Mouse (Mus musculus): ENCODE results near the gene Ncor1. TPM values are rescaled to one million over a fixed set of nuclear protein-coding genes. Genes with fewer than 3 reads are reported as not detected.

Gene Ncor1
- 148 and 152 TPM in 2 replicates for polyA plus RNA-seq (2012; rRNA removed)

DNA sequence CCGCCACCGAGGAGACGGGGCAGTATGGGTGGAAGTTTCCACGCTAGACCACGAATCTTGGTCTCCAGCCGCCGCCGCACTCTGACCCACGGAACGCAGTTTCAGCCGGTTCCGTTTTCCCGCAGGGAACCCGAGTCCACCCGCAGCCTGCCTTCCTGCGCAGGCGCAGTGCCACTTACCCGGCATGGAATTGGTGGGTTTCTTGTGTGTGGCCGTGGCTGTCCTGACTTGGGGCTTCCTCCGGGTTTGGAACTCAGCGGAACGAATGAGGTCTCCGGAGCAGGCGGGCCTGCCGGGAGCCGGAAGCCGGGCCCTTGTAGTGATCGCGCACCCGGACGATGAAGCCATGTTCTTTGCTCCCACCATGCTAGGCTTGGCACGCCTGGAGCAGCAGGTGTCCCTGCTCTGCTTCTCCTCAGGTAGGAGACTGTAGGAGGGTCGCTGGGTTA is at the start of gene Ncor1, which contains the start of gene Pigl:
TSS of gene Ncor1 (minus strand) at position 266 of the 449 bp plus-strand sequence.
TSS of gene Pigl (plus strand) at position 185 of the 449 bp plus-strand sequence.

DNA sequence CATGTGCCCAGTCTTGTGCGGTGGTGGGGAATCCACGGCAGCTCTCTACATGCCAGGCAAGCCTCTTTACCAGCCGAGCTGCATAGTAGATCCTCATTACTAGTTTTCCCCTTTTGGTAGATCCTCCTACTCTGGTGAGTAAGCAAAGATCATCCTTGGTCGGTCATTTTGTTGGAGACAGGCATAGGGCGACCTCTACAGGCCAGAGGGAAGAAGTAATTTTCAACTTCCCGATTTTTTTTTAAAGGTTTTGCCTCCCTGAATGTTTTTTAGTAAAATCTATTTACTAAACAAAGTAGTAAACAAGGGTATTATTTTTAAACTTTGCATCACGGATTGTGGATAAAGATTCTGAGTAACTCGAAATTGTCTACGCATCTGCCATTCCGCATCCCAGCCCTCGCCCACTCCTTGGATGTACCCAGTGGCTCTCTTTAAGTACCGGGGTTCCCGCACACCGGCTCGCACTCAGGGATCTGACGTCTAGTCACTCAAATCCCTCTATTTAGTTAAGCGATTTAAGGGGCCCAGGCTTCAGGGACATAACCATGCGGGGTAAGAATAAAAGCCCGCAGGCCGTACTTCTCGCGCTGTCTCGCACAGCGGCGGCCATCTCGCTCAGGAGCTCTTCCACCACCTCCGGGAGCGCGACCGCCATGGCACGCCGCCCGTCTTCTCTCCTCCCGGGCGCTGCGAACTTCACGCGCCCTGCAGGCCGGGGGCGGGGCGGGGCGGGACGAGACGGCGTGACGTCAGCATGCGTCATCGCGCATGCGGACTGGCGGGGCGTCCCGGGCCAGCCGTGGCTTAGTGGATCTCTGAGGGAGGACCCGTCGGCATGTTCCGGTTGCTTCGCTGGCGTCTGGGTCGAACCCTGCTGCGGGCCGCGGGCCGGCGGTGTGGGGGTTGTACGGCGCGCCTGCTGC is 177.4 kb downstream of the Ncor1 start, which contains the start of the genes Zswim7 and Ttc19:
TSS of gene Zswim7 (minus strand) at position 701 of the 926 bp plus-strand sequence.
TSS of gene Ttc19 (plus strand) at position 799 of the 926 bp plus-strand sequence.

Other genes starting within 250 kb of the Ncor1 start
- gene Adora2b, start 209.6 kb downstream of the Ncor1 start, polyA plus RNA-seq (2012; rRNA removed): 2.9 and 3.8 TPM in 2 replicates
- 11.0 and 15.5 TPM in 2 replicates for gene Zswim7, start 177.2 kb downstream of the Ncor1 start, polyA plus RNA-seq (2012; rRNA removed)
- 27.1 and 27.9 TPM in 2 replicates for gene Ttc19, start 177.1 kb downstream of the Ncor1 start, polyA plus RNA-seq (2012; rRNA removed)
- 6.1 and 7.8 TPM in 2 replicates for gene Pigl, start 81 bp downstream of the Ncor1 start, polyA plus RNA-seq (2012; rRNA removed)
- gene Cenpv, start 80.7 kb upstream of the Ncor1 start, polyA plus RNA-seq (2012; rRNA removed): 113 and 149 TPM in 2 replicates
- 3,973 and 4,569 TPM in 2 replicates for gene Ubb, start 92.6 kb upstream of the Ncor1 start, polyA plus RNA-seq (2012; rRNA removed)
- gene Trpv2, start 115.9 kb upstream of the Ncor1 start, polyA plus RNA-seq (2012; rRNA removed): 16.4 and 18.8 TPM in 2 replicates
- gene Lrrc75a, start 190.0 kb upstream of the Ncor1 start, polyA plus RNA-seq (2012; rRNA removed): 15.6 and 16.8 TPM in 2 replicates
- 35.2 and 38.2 TPM in 2 replicates for gene Mmgt2, start 190.1 kb upstream of the Ncor1 start, polyA plus RNA-seq (2012; rRNA removed)